Mouse (Mus musculus) gastrocnemius, adult 18-20 months (tissue): Measurements from ENCODE around the gene Ereg. TPM values are rescaled to one million over a fixed set of nuclear protein-coding genes. Genes with fewer than 3 reads are reported as not detected.
A peak's percentile ranks its signal among the peaks of the same experiment; 100 is the strongest.

Experiments used
- DNase-seq: peaks from one replicate; pipeline ENCODE4 v3.0.0; 2021; ENCODE audit warnings: low spot score
- long read RNA-seq, 2 experiments: library from polyadenylated mRNA; stranded (forward); transcript quantifications; one replicate each; pipeline ENCODE4 v2.0.0; 2021
- total RNA-seq, 2 experiments: library from RNA; stranded (reverse); gene quantifications; 2 replicates each; pipeline ENCODE4 v1.2.3; 2021

The Ereg gene
- not detected for total RNA-seq
- long read RNA-seq, experiment 1, result 0 reads
- long read RNA-seq, experiment 2, result 0 reads

- no peak for DNase-seq
These were observed at the start of gene Ereg for GRCm38 (mm10) chr5:91074450-91074950. TSS of gene Ereg (plus strand) at chr5:91074622.

DNA sequence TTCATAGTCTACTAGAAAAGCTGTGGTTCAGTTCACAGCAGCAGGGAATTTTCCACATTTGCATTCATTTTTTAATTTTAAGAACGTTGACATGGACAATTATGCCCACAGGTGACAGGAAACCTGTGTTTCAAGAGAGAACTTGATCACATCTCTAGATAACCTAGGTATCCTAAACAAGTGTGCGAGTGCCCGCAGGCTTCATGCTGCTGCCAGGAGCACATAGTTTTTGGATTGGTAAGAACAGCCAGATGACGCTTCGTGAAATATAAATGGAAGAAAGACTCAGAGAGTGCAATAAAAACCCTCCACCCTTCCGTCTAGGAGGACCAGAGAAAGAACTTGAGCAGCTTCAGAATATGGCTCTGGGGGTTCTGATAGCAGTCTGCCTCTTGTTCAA is 47.3 kb upstream of the Ereg start, which contains the start of gene Epgn:
Epgn (plus strand) TSS at position 301 of the 400 bp plus-strand sequence.
- no peak for DNase-seq

DNA sequence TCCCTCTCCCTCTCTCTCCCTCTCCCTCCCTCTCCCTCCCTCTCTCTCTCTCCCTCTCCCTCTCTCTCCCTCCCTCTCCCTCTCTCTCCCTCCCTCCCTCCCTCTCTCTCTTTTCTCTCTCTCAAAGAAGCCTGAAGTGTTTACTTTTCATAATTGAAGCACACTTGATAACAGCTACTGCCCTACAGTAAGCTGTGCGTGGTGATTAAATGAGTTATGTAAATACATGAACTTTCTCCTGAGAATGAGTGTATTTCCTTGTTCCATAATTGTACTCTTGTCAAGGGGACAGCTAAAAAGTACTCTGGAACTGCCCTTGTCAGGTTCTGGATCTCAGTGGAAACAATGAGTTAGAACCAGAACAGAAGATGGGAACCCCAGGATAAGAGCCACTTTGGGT is 46.6 kb upstream of the Ereg start:
- no peak for DNase-seq

GRCm38 (mm10) chr5:91030629-91031028 is 43.8 kb upstream of the Ereg start:
- no peak for DNase-seq

- no peak for DNase-seq
These were observed 39.1 kb upstream of the Ereg start for GRCm38 (mm10) chr5:91035341-91035740.

DNA sequence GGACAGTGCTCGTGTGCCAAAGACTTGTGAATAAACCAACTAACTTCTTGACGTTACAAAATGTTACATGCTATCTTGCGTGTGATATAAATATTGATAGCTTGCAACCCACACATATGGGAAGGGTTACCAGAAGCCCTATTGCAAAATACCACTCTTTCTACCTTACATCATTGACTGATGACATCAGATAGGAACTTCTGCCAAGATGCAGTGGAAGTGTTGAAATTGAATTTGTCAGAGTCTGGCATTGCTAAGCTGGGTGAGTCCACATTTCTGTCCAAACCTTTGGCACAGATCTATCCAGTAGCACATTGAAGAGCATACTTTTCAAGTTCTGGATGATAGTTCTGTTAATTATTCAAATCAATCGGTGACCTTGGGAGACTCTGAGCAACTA is 37.8 kb upstream of the Ereg start:
- DNase-seq, result peak; percentile 52

DNA sequence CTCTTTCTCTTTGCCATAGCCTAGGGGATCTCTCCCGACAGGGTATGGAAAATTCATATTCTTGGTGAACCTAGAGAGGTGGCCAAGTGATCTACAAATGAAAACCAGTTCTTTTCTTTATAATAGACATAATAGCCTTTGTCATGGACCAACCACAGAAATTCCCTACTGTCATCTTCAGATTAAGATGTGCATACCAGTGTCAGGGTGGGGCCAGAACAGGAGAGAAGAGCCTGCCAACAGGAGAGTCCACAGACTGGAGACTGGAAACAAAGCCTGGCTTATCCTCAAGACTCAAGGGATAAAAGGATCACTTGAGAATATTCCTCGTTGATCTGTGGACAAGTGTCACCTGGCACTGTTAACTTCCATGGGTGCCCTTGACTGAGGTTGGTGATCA is 36.7 kb upstream of the Ereg start:
- no peak for DNase-seq

GRCm38 (mm10) chr5:91038547-91038946 is 35.9 kb upstream of the Ereg start:
- DNase-seq, result no peak

- no peak for DNase-seq
These were observed 35.5 kb upstream of the Ereg start for GRCm38 (mm10) chr5:91038963-91039362.

DNA sequence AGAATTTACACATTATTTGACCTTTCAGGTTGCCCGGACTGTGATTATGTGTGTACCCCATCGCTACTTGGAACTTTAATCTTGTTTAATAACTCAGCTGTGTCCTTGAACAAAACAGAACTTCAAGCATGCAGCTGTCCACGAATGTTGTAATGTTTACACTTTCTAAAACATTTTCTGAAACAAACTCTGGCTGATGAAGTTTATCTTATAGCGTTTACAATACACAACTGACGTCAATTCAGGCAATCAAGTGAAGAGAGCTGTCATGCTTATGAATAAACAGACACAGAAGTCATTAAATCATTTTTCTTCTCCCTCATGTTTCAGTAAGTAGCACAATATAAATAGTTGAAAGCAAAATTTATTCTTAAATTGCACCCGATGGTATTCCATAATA is 26.4 kb upstream of the Ereg start:
- DNase-seq, result no peak

- DNase-seq, result no peak
These were observed 26.0 kb upstream of the Ereg start for GRCm38 (mm10) chr5:91048397-91048796.

- DNase-seq, result no peak
These were observed 2.1 kb upstream of the Ereg start for GRCm38 (mm10) chr5:91072340-91072739.

DNA sequence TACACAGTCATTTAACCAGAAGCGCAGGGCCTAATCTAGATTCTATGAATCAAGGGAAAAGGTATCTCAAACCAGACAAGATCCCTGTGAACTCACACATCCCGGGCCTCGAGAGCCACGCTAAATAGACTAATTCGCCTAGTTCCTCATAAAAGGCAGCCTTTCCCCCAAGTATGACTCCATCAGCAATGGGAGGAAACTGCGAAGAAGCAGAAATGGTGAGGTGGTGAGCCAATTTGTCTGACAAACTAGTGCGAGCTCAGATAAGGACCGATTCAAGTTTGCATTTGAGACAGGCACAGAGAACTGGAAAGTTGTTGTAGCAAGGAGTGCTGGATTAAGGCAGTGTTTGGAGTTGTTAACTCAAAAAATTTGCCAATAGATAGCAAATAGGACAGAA is 796 bp upstream of the Ereg start:
- no peak for DNase-seq

GRCm38 (mm10) chr5:91074026-91074425 is 396 bp upstream of the Ereg start:
- DNase-seq, result no peak

- DNase-seq, result no peak
These were observed 599 bp downstream of the Ereg start for GRCm38 (mm10) chr5:91075021-91075420.

- DNase-seq, result no peak
These were observed 8.6 kb downstream of the Ereg start for GRCm38 (mm10) chr5:91083016-91083415.

DNA sequence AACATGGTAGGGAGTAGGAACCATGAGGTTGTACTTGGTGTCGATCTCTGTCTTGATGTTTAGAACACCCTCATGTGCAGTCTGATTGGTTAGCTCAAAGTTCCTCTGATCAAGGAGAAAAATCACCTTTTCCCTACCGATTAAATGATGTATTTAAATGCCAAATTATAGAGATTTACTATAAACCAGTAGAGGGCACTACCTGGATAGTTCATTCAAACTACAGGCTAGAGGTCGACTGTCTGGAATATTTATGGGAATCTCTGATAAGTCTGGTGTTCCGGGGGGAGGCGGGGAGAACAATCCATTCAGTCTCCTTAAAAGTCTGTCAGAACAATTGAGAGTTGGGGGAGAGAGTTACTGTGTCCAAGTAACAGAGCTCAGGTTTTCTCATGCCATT is 10.9 kb downstream of the Ereg start:
- no peak for DNase-seq

DNA sequence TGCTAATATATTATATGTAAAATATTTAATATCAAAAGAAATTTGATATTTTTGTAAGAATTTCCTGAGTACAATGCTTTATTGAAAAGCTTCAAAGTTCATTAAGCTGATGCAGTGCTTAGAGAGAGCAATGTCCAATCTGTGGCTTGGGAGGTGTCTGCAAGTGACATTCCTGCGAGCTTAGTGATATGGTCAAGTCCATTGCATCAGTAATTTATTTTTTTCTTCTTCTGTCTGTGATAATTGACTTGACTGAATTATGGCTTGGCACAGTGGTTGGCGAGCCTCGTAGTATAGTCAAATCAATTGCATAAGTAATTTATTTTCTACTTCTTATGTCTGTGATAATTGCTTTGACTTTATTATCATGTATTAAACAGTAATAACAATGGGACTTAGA is 15.9 kb downstream of the Ereg start:
- DNase-seq, result no peak

- no peak for DNase-seq
These were observed 23.6 kb downstream of the Ereg start for GRCm38 (mm10) chr5:91097911-91098614.

GRCm38 (mm10) chr5:91101742-91102141 is 27.3 kb downstream of the Ereg start:
- no peak for DNase-seq

GRCm38 (mm10) chr5:91103943-91104665 is 29.7 kb downstream of the Ereg start:
- no peak for DNase-seq

DNA sequence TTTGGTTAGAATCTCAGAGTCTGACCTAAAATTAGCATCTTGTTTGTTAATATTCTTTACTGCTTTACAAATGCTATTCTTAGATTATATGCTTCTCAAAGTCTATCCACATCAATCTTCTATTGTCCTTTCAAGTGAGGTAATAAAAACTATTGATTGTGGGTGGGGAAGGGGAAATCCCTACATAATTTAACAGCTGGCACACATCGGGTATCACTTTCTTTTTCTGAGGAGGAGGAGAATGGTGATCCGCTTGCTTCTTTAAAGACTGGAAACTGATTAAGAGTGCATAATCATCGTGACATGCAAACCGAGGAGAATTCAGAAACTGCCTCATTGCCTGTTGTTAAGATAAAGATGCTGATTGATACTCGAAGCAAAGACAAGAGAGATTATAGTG is 31.8 kb downstream of the Ereg start:
- DNase-seq, result no peak
